Mouse (Mus musculus) c-Kit-negative CD71-positive TER-119-positive erythroid progenitor cells, embryonic 14.5 days (primary cell): Measurements from ENCODE around the gene Ahnak.

Experiments used
- DNase-seq: peaks from one replicate; pipeline ENCODE4 v3.0.0-alpha.2; 2013; ENCODE audit warnings: low read depth, low spot score

The Ahnak gene

GRCm38 (mm10) chr19:8989066-8989566 is at the start of gene Ahnak:
Ahnak (plus strand) TSS chr19:8989284.
- no peak for DNase-seq

- DNase-seq, result no peak
Measured at GRCm38 (mm10) chr19:8940526-8941133, 48.5 kb upstream of the Ahnak start.

GRCm38 (mm10) chr19:8941136-8941514 is 48.0 kb upstream of the Ahnak start:
- DNase-seq, result no peak

- DNase-seq, result peak; percentile 87
Measured at GRCm38 (mm10) chr19:8941515-8942217, 47.4 kb upstream of the Ahnak start, which contains the start of gene Mta2. Mta2 (plus strand) TSS chr19:8941875.

DNA sequence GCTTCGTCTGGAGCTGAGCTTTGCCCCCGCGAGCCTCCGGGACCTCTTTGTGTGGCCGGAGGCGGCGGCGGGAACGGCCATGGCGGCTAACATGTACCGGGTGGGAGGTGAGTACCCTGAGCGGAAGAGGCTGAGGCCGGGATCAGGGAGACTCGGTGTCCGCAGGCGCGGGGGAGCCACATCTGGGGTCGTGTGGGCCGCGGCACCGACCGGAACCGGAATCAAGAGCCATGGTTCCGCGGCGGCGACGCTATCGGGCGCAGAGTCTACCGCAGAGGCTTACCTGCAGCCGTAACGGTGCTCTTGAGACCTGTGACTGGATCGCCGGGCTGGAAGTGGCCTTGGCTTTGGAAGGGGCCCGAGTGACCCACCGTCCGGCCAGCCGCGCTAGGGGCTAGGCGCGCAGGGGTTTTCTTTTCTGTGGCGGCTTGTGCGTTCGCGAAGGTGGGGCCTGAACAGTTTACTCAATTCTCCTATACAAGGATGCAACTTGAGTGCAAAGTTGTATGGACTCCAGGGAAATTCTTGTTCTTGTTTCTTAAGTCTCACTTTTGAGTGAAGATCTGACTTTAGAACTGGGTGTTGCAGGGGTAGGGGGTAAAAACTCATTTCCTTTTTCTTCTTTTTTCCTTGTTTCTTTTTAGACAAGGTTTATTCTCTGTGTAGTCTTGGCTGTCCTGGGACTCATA is 46.7 kb upstream of the Ahnak start:
- DNase-seq, result no peak

GRCm38 (mm10) chr19:8943047-8943446 is 46.0 kb upstream of the Ahnak start:
- no peak for DNase-seq

- no peak for DNase-seq
Measured at GRCm38 (mm10) chr19:8944062-8944461, 45.0 kb upstream of the Ahnak start.

DNA sequence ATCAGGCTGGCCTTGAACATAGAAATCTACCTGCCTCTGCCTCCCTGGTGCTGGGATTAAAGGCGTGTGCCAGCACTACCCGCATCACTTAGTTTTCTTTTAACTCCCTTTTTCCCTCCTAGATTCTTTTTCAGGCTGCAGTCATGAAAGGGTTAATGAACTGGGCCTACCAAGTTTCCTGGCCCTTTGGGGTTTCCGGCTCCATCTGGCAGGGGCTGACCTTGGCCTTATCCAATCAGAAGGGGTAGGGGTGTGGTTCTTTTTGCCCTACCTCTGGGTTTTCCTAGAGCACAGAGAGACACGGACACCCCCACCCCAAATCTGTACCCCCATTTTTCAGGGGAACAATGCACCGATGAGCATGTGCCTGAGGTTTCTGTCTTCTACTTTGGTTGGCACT is 44.3 kb upstream of the Ahnak start:
- no peak for DNase-seq

GRCm38 (mm10) chr19:8945251-8945650 is 43.8 kb upstream of the Ahnak start:
- no peak for DNase-seq

DNA sequence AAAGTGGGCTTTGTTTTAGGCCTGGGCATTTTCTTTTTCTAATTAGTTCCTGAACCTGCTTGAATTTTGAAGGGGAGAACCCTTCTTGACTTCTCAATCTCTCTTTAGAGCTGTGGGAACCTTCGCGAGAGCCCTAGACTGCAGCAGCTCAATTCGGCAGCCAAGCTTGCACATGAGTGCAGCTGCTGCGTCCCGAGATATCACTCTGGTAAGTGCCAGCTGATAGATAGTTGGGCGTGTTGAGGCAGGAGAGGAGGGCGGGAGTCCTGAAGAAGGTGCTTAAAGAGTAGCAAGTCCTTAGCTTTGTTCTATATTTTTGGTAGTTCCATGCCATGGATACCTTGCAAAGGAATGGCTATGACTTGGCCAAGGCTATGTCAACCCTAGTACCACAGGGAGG is 42.2 kb upstream of the Ahnak start:
- DNase-seq, result no peak

DNA sequence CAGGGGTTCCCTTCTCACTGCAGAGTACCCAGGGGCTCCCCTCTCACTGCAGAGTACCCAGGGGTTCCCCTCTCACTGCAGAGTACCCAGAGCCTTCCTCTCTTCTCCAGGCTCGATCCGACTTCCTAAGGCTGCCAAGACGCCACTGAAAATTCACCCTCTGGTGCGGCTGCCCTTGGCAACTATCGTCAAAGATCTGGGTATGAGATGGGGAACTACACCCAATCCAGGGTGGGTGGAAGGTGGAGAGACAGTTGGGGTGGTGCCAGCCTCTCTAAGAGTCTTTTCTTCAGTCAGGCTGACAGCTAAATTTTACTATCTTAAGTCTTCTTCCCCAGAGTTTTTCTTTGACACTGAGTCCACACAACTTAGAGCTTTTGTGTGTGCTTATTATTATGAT is 38.9 kb upstream of the Ahnak start:
- no peak for DNase-seq

DNA sequence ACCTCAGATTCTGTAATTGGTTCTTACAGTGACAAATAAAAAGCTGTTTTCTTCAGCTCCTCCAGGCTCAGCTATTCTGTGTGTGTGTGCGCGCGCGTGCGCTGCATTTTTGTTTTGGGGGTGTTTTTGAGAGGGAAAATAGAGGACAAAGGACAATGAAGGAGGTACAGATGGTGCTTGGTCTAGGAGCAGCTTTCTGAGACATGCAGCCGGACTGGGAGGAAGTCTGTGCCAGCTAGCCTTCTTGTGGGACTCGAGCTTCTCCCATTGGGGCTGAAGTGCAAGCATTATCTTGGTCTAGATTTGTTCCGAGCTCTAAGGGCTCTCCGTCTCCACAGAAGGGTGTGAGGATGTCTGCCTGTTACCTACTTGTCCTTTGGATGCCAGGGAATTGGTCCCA is 36.8 kb upstream of the Ahnak start:
- DNase-seq, result no peak

GRCm38 (mm10) chr19:8953135-8954039 is 35.7 kb upstream of the Ahnak start, which contains the start of gene Tut1:
Tut1 (plus strand) TSS chr19:8953847.
- DNase-seq, result peak; percentile 83

GRCm38 (mm10) chr19:8954171-8954570 is 34.9 kb upstream of the Ahnak start:
- no peak for DNase-seq

- DNase-seq, result no peak
Measured at GRCm38 (mm10) chr19:8962256-8962655, 26.8 kb upstream of the Ahnak start.

DNA sequence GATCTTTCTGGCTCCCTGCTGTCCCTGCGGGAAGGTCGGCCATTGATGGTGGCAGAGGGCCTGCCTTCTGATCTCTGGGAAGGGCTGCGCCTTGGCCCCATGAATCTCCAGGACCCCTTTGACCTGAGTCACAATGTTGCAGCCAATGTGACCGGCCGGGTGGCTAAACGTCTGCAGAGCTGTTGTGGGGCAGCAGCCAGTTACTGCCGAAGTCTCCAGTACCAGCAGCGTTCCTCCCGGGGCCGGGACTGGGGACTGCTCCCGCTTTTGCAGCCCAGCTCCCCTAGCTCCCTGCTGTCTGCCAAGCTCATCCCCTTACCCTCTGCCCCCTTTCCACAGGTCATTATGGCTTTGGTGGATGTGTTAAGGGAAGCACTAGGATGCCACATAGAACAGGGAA is 24.0 kb upstream of the Ahnak start:
- no peak for DNase-seq

DNA sequence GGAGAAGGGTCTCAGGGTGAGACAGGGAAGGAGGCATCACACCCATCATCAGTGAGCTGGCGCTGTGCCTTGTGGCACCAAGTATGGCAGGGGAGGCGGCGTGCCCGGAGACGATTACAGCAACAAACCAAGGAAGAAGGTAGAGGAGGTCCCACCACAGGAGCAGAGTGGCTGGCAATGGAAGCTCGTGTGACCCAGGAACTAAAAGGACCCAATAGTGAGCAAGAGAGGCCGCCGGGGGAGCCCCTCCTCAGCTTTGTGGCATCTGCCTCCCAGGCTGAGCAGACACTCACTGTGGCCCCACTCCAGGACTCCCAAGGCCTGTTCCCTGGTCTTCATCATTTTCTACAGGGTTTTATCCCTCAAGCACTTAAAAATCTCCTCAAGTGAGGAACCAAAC is 23.3 kb upstream of the Ahnak start:
- DNase-seq, result no peak

DNA sequence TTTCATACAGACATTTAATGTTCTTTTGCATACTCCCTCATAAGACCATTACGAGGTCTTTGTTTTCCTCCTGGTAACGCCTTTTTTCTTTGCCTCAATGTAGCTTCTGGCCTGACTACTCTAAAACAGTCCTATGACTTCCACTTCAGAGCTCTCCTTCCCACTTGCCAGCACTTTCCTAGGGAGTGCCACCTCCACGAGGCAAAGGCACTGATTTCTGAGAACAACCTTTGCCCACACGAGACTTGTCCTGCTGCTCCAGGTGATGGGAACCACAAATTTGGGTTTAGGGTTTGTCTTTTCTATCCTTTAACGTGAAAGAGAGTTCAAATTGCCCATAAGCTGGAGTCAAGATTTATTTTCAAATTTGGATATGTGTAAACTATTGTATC is 22.9 kb upstream of the Ahnak start:
- DNase-seq, result no peak

DNA sequence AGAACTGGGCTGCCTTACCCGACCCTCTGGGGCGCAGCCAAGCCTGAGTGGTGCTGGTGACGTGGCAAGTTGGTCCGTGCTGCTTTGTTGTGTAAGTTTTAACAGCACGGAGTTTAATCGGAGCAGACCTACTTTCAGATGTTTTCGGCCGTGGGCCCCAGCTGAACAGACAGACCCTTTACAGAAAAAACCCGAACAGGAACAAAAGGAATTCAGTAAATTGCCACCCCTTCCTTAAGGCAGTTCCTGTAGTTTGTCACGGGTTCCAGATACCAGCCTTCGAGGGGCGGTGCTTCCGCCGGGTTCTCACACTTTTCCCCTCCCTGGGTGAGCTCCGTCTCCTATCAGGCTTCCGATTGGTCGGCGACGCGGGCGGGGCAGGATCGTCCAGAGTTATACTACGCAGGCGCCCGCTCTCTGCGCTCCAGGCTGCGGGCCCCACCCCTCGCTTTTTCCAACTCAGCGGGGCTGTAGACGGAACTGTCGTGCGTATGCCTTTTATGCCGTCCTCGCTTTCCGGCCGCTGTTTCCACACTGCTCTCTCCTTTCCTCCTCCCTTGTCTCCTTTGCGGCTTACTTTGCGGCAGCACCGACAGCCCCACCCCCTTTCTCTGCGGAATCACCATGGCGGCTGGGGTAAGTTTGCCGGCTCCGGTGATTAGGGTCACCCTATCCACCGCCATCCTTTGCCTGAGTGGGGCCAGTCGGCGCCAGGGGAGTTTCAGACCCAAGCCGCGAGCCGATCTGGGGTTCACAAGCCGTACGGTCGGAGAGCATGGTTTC is 22.3 kb upstream of the Ahnak start, which contains the start of gene Eef1g:
Gene Eef1g (plus strand): TSS at position 452 of the 783 bp plus-strand sequence.
- peak; percentile 98 for DNase-seq

- no peak for DNase-seq
Measured at GRCm38 (mm10) chr19:8967373-8967743, 21.7 kb upstream of the Ahnak start.

DNA sequence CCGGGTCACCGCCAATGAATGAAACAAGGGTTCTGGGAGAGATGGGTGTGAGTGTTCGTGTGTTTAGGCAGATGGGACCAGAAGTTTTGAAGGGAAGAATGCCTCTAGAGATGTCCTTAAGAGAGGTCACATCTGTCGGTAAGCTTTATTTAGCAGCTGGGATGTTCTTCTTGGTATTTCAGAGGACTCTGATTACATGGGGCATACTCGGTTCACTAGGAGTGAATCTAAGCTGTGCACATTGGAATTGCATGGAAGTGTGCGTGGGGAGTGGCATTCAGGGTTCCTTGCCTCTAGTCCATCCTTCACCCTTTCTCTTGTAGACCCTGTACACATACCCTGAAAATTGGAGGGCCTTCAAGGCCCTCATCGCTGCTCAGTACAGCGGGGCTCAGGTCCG is 21.2 kb upstream of the Ahnak start:
- no peak for DNase-seq
